Mouse (Mus musculus): Measurements from ENCODE around the gene Anapc11.

DNA sequence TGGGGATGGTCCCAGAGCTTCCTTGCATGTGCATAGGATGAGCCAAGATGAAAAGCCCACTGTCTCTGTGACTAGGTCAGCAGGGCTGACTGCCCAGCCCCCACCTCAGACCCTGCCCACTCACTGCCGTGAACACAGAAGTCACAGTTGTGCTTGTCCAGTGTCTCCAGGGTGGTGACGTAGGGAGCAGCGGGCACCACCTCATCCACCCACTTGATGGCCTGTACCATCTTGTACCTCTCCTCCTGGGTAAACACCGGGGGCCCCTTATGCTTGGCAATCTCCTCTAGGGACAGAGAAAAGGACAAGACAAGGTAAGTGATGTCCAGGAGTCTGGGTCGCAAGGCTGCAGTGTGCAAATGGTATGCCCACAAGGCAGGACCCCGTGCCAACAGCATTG lies 16.9 kb downstream of the Anapc11 start:
- TF ChIP-seq CTCF (IDR thresholded peaks at IDR 0.05; ENCODE audit: low read depth, low read length) (no peak), GATA2 (IDR thresholded peaks at IDR 0.05; ENCODE audit: borderline replicate concordance, low read depth, low read length) (no peak), GATA1 (IDR thresholded peaks at IDR 0.05; ENCODE audit: borderline replicate concordance, low read length) (no peak), POLR2AphosphoS5 (IDR thresholded peaks at IDR 0.05; ENCODE audit: insufficient replicate concordance, low read depth, low read length) (no peak), TAL1 (conservative IDR thresholded peaks at IDR 0.05; ENCODE audit: low read depth, low read length) (no peak)
